ENCODE assay signal across 13 mouse cellular contexts in genomic region chr5:107869701-107870100, GRCm38 (mm10). TPM values are rescaled to one million over a fixed set of nuclear protein-coding genes. Genes with fewer than 3 reads are reported as not detected.
DNase-seq lines count a peak whose midpoint lies in the region; ATAC-seq lines count a peak whose summit lies in the region.
"Had no signal": no experiment of that assay in that cellular context is flagged by ENCODE, and none has a peak within 500 bp of the region (broad histone marks: within the 10 kb centered on the region; RNA-seq: fewer than 3 reads in every experiment).

No protein-coding gene starts in this region.

- no peak for ATAC-seq in hindbrain, embryonic 11.5 days (ENCODE audit: low FRiP score)
- no peak for ATAC-seq in midbrain, embryonic 14.5 days (ENCODE audit: low FRiP score, low TSS enrichment)
- ATAC-seq in midbrain, embryonic 16.5 days: no peak
- ATAC-seq in embryonic facial prominence, embryonic 15.5 days (ENCODE audit: insufficient number of reproducible peaks, low FRiP score, low TSS enrichment, low read depth): no peak

- H3K4me2 ChIP-seq in hindbrain, embryonic 11.5 days (replicated peaks; ENCODE audit: low read depth, low read length): no peak overlapping the region
- H3K4me2 ChIP-seq in midbrain, embryonic 14.5 days (ENCODE audit: low read length): peak overlapping the region; percentile 64; the same call in 1 of the 2 replicates
- no peak overlapping the region for H3K4me2 ChIP-seq in midbrain, embryonic 16.5 days (ENCODE audit: low read length)
- H3K4me2 ChIP-seq in embryonic facial prominence, embryonic 15.5 days (replicated peaks): 0 out of 2 replicates have a peak overlapping the region, but pooled peaks have one; percentile 53

- WGBS in hindbrain, embryonic 10.5 days: 78% methylated on average over 2 of the region's 2 CpGs
- 61% methylated on average over 2 of the region's 2 CpGs for WGBS in hindbrain, embryonic 11.5 days
- 40% methylated on average over 2 of the region's 2 CpGs for WGBS in midbrain, embryonic 14.5 days
- 60% methylated on average over 2 of the region's 2 CpGs for WGBS in midbrain, embryonic 16.5 days
- 48% methylated on average over 2 of the region's 2 CpGs for WGBS in embryonic facial prominence, embryonic 15.5 days

- no peak overlapping the region for H3K9ac ChIP-seq in hindbrain, embryonic 11.5 days (ENCODE audit: low read depth, low read length)
- H3K9ac ChIP-seq in midbrain, embryonic 14.5 days (replicated peaks; ENCODE audit: low read length): no peak overlapping the region
- no peak overlapping the region for H3K9ac ChIP-seq in midbrain, embryonic 16.5 days (ENCODE audit: low read depth, low read length)
- no peak overlapping the region for H3K9ac ChIP-seq in embryonic facial prominence, embryonic 15.5 days

- peaks cover 13% of the 10 kb centered on the region; the same call in 1 of the 2 replicates for H3K27me3 ChIP-seq in hindbrain, embryonic 10.5 days (ENCODE audit: insufficient read depth, poor library complexity, severe bottlenecking)
- no peaks in the 10 kb centered on the region for H3K27me3 ChIP-seq in hindbrain, embryonic 11.5 days (ENCODE audit: control insufficient read depth, insufficient read depth, low read length)
- H3K27me3 ChIP-seq in midbrain, embryonic 14.5 days (ENCODE audit: control insufficient read depth, insufficient read depth, low read length): no peaks in the 10 kb centered on the region
- no peaks in the 10 kb centered on the region for H3K27me3 ChIP-seq in midbrain, embryonic 16.5 days (ENCODE audit: control insufficient read depth, insufficient read depth, low read depth, low read length)
- no peaks in the 10 kb centered on the region for H3K27me3 ChIP-seq in embryonic facial prominence, embryonic 15.5 days
- H3K27me3 ChIP-seq: hindbrain, embryonic 12.5 days had no signal

- H3K27ac ChIP-seq in hindbrain, embryonic 10.5 days: no peak overlapping the region
- H3K27ac ChIP-seq in hindbrain, embryonic 11.5 days (ENCODE audit: low read depth, low read length): no peak overlapping the region
- H3K27ac ChIP-seq in midbrain, embryonic 14.5 days (replicated peaks; ENCODE audit: low read depth, low read length): no peak overlapping the region
- H3K27ac ChIP-seq in midbrain, embryonic 16.5 days (ENCODE audit: low read length): no peak overlapping the region
- no peak overlapping the region for H3K27ac ChIP-seq in embryonic facial prominence, embryonic 15.5 days (replicated peaks)

- 0 out of 2 replicates have a peak overlapping the region, but pooled peaks have one; percentile 91 for H3K4me3 ChIP-seq in hindbrain, embryonic 10.5 days
- H3K4me3 ChIP-seq in hindbrain, embryonic 11.5 days (ENCODE audit: low read depth, low read length): no peak overlapping the region
- H3K4me3 ChIP-seq in midbrain, embryonic 14.5 days (replicated peaks; ENCODE audit: low read depth, low read length): no peak overlapping the region
- no peak overlapping the region for H3K4me3 ChIP-seq in midbrain, embryonic 16.5 days (ENCODE audit: low read depth, low read length)
- H3K4me3 ChIP-seq in embryonic facial prominence, embryonic 15.5 days (replicated peaks): no peak overlapping the region

- peaks cover 15% of the 10 kb centered on the region for H3K4me1 ChIP-seq in hindbrain, embryonic 10.5 days (replicated peaks)
- no peaks in the 10 kb centered on the region for H3K4me1 ChIP-seq in hindbrain, embryonic 11.5 days (replicated peaks; ENCODE audit: control insufficient read depth, insufficient read depth, low read length)
- H3K4me1 ChIP-seq in midbrain, embryonic 14.5 days (ENCODE audit: control insufficient read depth, insufficient read depth, low read length): peaks cover 4% of the 10 kb centered on the region; the same call in 1 of the 2 replicates
- peaks cover 8% of the 10 kb centered on the region for H3K4me1 ChIP-seq in midbrain, embryonic 16.5 days (ENCODE audit: control insufficient read depth, insufficient read depth, low read length)
- peaks cover 7% of the 10 kb centered on the region for H3K4me1 ChIP-seq in embryonic facial prominence, embryonic 15.5 days
- H3K4me1 ChIP-seq: midbrain, embryonic 12.5 days had no signal

- DNase-seq in hindbrain, embryonic 10.5 days (ENCODE audit: low spot score): no peak
- no peak for DNase-seq in hindbrain, embryonic 11.5 days (ENCODE audit: low spot score)
- no peak for DNase-seq in midbrain, embryonic 14.5 days
- DNase-seq in frontal cortex, adult 2 months (ENCODE audit: extremely low spot score in 1 of 2, low spot score in 1 of 2): no peak
- no peak for DNase-seq in layer of hippocampus, postnatal 14 days (ENCODE audit: low spot score in 2 of 2)

- no peaks in the 10 kb centered on the region for H3K9me3 ChIP-seq in hindbrain, embryonic 10.5 days
- H3K9me3 ChIP-seq in hindbrain, embryonic 11.5 days (ENCODE audit: control insufficient read depth, low read length): no peaks in the 10 kb centered on the region
- no peaks in the 10 kb centered on the region for H3K9me3 ChIP-seq in midbrain, embryonic 14.5 days (ENCODE audit: control insufficient read depth, low read length)
- H3K9me3 ChIP-seq in midbrain, embryonic 16.5 days (replicated peaks; ENCODE audit: control insufficient read depth, low read length, poor library complexity, severe bottlenecking): no peaks in the 10 kb centered on the region
- no peaks in the 10 kb centered on the region for H3K9me3 ChIP-seq in embryonic facial prominence, embryonic 15.5 days (replicated peaks)
- H3K9me3 ChIP-seq: G1E; hindbrain, embryonic 12.5 days; limb, embryonic 12.5 days; midbrain, embryonic 12.5 days had no signal

- H3K36me3 ChIP-seq in hindbrain, embryonic 10.5 days: no peaks in the 10 kb centered on the region
- H3K36me3 ChIP-seq in hindbrain, embryonic 11.5 days (ENCODE audit: control insufficient read depth, insufficient read depth, low read length): no peaks in the 10 kb centered on the region
- no peaks in the 10 kb centered on the region for H3K36me3 ChIP-seq in midbrain, embryonic 14.5 days (ENCODE audit: control insufficient read depth, insufficient read depth, low read length)
- no peaks in the 10 kb centered on the region for H3K36me3 ChIP-seq in midbrain, embryonic 16.5 days (ENCODE audit: control insufficient read depth, insufficient read depth, low read length)
- H3K36me3 ChIP-seq in embryonic facial prominence, embryonic 15.5 days: no peaks in the 10 kb centered on the region
- H3K36me3 ChIP-seq: hindbrain, embryonic 12.5 days; limb, embryonic 12.5 days; midbrain, embryonic 12.5 days had no signal

RNA-seq across cellular contexts. Expression of gene Evi5, which starts 5.2 kb away (rescaled TPM):
- 48.4 and 51.8 TPM in 2 replicates for polyA plus RNA-seq in hindbrain, embryonic 10.5 days (2016; fragmentation: Nextera tagmentation; extraction: Ambion mirVana)
- polyA plus RNA-seq in hindbrain, embryonic 11.5 days (2014; fragmentation: Nextera tagmentation; extraction: Ambion mirVana): 48.5 and 59.5 TPM in 2 replicates
- 40.5 and 44.3 TPM in 2 replicates for polyA plus RNA-seq in midbrain, embryonic 14.5 days (2014; fragmentation: Nextera tagmentation; extraction: Ambion mirVana)
- 43.0 and 46.5 TPM in 2 replicates for polyA plus RNA-seq in midbrain, embryonic 16.5 days (2015; fragmentation: Nextera tagmentation; extraction: Ambion mirVana)
- 64.0 and 65.1 TPM in 2 replicates for polyA plus RNA-seq in embryonic facial prominence, embryonic 15.5 days (2015; fragmentation: Nextera tagmentation; extraction: Ambion mirVana)
- 58.0 and 71.1 TPM in 2 replicates for polyA plus RNA-seq in frontal cortex, adult 2 months (2012; rRNA removed)
- 10 to 100 TPM; 66.6 to 68.9 TPM for total RNA-seq in layer of hippocampus, postnatal 14 days (2021)

RNA-seq across cellular contexts. Expression of gene Rpl5, which starts 30.6 kb away (rescaled TPM):
- 61.9 and 81.3 TPM in 2 replicates for polyA plus RNA-seq in hindbrain, embryonic 10.5 days (2016; fragmentation: Nextera tagmentation; extraction: Ambion mirVana)
- polyA plus RNA-seq in hindbrain, embryonic 11.5 days (2014; fragmentation: Nextera tagmentation; extraction: Ambion mirVana): 79.5 and 83.0 TPM in 2 replicates
- 69.8 and 74.8 TPM in 2 replicates for polyA plus RNA-seq in midbrain, embryonic 14.5 days (2014; fragmentation: Nextera tagmentation; extraction: Ambion mirVana)
- polyA plus RNA-seq in midbrain, embryonic 16.5 days (2015; fragmentation: Nextera tagmentation; extraction: Ambion mirVana): 62.5 and 72.6 TPM in 2 replicates
- 63.4 and 65.9 TPM in 2 replicates for polyA plus RNA-seq in embryonic facial prominence, embryonic 15.5 days (2015; fragmentation: Nextera tagmentation; extraction: Ambion mirVana)
- polyA plus RNA-seq in frontal cortex, adult 2 months (2012; rRNA removed): 92.1 and 106 TPM in 2 replicates
- total RNA-seq in layer of hippocampus, postnatal 14 days (2021): 100 to 1,000 TPM in 1 of 2 experiments, 10 to 100 TPM in 1; 97.2 to 112 TPM

RNA-seq across cellular contexts. Expression of gene Ube2d2b, which starts 39.8 kb away (rescaled TPM):
- 0.09 and 0.44 TPM in 2 replicates for polyA plus RNA-seq in hindbrain, embryonic 10.5 days (2016; fragmentation: Nextera tagmentation; extraction: Ambion mirVana)
- 0.46 TPM in 1 of 2 replicates, not detected in the other for polyA plus RNA-seq in hindbrain, embryonic 11.5 days (2014; fragmentation: Nextera tagmentation; extraction: Ambion mirVana)
- polyA plus RNA-seq in midbrain, embryonic 14.5 days (2014; fragmentation: Nextera tagmentation; extraction: Ambion mirVana): 0.18 and 0.33 TPM in 2 replicates
- polyA plus RNA-seq in midbrain, embryonic 16.5 days (2015; fragmentation: Nextera tagmentation; extraction: Ambion mirVana): 0.10 and 0.16 TPM in 2 replicates
- 0.21 and 0.38 TPM in 2 replicates for polyA plus RNA-seq in embryonic facial prominence, embryonic 15.5 days (2015; fragmentation: Nextera tagmentation; extraction: Ambion mirVana)
- not detected in 2 replicates for polyA plus RNA-seq in frontal cortex, adult 2 months (2012; rRNA removed)
- not detected for total RNA-seq in layer of hippocampus, postnatal 14 days (2021)
- total RNA-seq: gastrocnemius, adult 18-20 months had no signal
- polyA plus RNA-seq: G1E; small intestine, adult 2 months had no signal

Comparison
In these comparisons a context has a peak if more than half of its experiments do, and no peak if none do; other contexts are left out.
1. H3K4me2 ChIP-seq: peak in midbrain, embryonic 14.5 days (single experiment) and embryonic facial prominence, embryonic 15.5 days (single experiment); none in hindbrain, embryonic 11.5 days (single experiment) and midbrain, embryonic 16.5 days (single experiment).